Mouse (Mus musculus) forebrain, embryonic 16.5 days (tissue): ENCODE data around the gene Sema3b. TPM values are rescaled to one million over a fixed set of nuclear protein-coding genes. Genes with fewer than 3 reads are reported as not detected.
A peak's percentile ranks its signal among the peaks of the same experiment; 100 is the strongest.

Source experiments
- ATAC-seq: fragments of 200-750 bp; cut with Nextera tagmentation; 2 replicates; pipeline ENCODE4 v1.8.0; 2017; ENCODE audit warnings: mild to moderate bottlenecking, moderate library complexity
- H3K27ac ChIP-seq: fragments of 300-500 bp; sonication (generic); 2 replicates; pipeline ENCODE4 v1.5.1; 2014; ENCODE audit warnings: low read length, control low read depth
- H3K27me3 ChIP-seq: fragments of 300-500 bp; sonication (generic); replicated peaks from 2 replicates; pipeline ENCODE4 v1.6.1; 2014; ENCODE audit warnings: low read length; ENCODE audit not compliant: control insufficient read depth, insufficient read depth
- H3K36me3 ChIP-seq: fragments of 300-500 bp; sonication (generic); 2 replicates; pipeline ENCODE4 v1.6.1; 2014; ENCODE audit not compliant: control insufficient read depth, insufficient read depth
- H3K4me1 ChIP-seq: fragments of 300-500 bp; sonication (generic); replicated peaks from 2 replicates; pipeline ENCODE4 v1.6.1; 2014; ENCODE audit warnings: low read length; ENCODE audit not compliant: control insufficient read depth, insufficient read depth
- H3K4me2 ChIP-seq: fragments of 300-500 bp; sonication (generic); 2 replicates; pipeline ENCODE4 v1.6.1; 2014; ENCODE audit warnings: mild to moderate bottlenecking, low read length, control low read depth
- H3K4me3 ChIP-seq: fragments of 300-500 bp; sonication (generic); replicated peaks from 2 replicates; pipeline ENCODE4 v1.5.1; 2014; ENCODE audit warnings: mild to moderate bottlenecking, low read length, control low read depth
- H3K9ac ChIP-seq: fragments of 300-500 bp; sonication (generic); replicated peaks from 2 replicates; pipeline ENCODE4 v1.6.1; 2014; ENCODE audit warnings: low read depth, low read length, control low read depth
- H3K9me3 ChIP-seq: fragments of 300-500 bp; sonication (generic); 2 replicates; pipeline ENCODE4 v1.6.1; 2016; ENCODE audit warnings: low read length; ENCODE audit not compliant: control insufficient read depth
- WGBS: fragments of 180-500 bp; shearing (Covaris S2); extraction: QIAGEN DNeasy Blood & Tissue Kit; methylation state at CpG from one replicate; pipeline ENCODE4 v1.1.7; 2014; 5-methylcytosine and 5-hydroxymethylcytosine counted together
- polyA plus RNA-seq: library from polyadenylated mRNA; unstranded; fragments of >200 nt; fragmentation: Nextera tagmentation; extraction: Ambion mirVana; gene quantifications from 2 replicates; pipeline ENCODE4 v1.2.1, GENCODE M21; 2015

Gene Sema3b
- polyA plus RNA-seq, 1 experiment from 2014 or later = 3.0 TPM

DNA sequence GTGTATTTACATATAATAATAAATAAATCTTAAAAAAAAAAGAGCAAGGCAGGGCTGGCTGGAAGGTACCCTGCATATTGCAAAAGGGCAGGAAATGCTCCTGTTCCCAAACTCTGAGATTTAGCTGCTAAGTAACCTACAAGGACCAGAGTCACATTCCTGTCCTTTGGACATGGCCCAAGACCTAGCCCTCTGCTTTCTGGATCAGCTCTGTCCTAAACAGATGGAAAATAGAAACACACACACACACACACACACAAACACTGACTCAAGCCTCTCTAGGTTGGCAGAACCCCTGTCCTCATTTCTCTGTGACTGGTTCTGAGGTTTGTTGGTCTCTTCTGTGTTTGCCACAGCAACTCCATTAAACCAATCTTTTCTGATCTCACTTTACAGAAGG lies 11.9 kb upstream of the Sema3b start:
- Histone ChIP-seq H3K4me3 (no peak overlapping the region), H3K27me3 (no peaks in the 10 kb centered on the region), H3K27ac (no peak overlapping the region), H3K9me3 (no peaks in the 10 kb centered on the region), H3K36me3 (peaks cover 19% of the 10 kb centered on the region), H3K9ac (no peak overlapping the region), H3K4me1 (peaks cover 13% of the 10 kb centered on the region), H3K4me2 (no peak overlapping the region)
- ATAC-seq = no peak

DNA sequence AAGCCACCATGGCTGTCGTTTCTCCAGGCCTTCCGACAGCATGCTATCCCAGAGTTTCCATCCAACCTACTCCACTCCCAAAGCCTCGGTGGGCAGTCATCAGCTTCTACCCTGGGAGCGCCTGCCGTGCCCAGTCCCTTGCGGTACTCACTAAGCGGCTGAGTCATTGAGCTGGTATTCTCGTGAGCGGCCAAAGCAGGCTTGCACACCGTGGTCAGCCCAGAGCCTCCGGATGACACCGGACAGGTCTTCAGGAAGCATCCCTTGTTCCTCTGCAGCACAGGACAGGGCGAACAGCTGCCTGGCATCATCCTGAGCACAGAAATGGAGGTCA lies 10.5 kb upstream of the Sema3b start:
- peaks cover 33% of the 10 kb centered on the region for H3K36me3 ChIP-seq
- no peak overlapping the region for H3K9ac ChIP-seq
- no peaks in the 10 kb centered on the region for H3K9me3 ChIP-seq
- H3K27ac ChIP-seq = no peak overlapping the region
- H3K4me3 ChIP-seq = no peak overlapping the region
- peaks cover 12% of the 10 kb centered on the region for H3K4me1 ChIP-seq
- H3K27me3 ChIP-seq = no peaks in the 10 kb centered on the region
- no peak for ATAC-seq
- H3K4me2 ChIP-seq = no peak overlapping the region
- WGBS = 80% methylated on average over 13 of the region's 13 CpGs

DNA sequence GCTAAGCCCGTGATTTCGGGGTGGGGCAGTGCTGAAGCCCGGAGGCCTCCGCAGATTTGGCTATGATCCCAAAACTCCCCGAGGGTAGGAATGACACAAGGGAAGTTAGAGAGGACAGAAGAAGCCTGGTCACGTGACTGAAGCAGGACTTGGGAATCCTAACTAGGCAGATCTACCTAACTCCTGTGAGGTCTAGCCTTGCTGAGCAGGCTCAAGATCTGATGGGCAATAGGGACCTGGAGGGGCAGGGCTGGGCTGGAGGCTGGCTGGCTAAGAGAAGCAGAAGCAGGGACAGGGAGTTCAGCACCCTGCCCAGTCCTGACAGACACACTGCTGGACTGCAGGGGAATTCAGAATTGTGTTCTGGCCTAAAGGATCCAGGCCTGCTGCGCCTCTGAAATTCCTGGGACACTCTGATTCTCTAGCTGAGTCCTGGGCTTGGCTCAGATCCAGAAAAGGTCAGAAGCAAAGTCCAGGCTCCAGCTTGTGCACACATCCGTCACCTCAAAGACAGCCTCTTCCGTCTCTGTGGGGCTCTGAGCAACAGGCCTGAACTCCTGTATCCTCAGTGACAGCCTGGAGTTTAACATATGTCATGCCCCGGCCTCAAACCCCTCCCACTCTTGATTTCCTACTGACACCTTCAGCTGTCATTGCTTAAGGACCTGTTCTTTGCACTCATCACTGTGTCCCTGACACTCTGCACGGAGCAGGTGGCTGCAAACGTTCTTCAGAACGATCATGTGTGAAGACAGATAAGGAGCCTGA lies 9.9 kb upstream of the Sema3b start:
- 37% methylated on average over 13 of the region's 13 CpGs for WGBS
- ATAC-seq = no peak

GRCm38 (mm10) chr9:107618098-107618497 lies 9.1 kb upstream of the Sema3b start:
- H3K9ac ChIP-seq = no peak overlapping the region
- ATAC-seq = no peak

More for the DNA sequence above, 9.9 kb upstream of the Sema3b start:
- Histone ChIP-seq H3K4me3 (no peak overlapping the region), H3K9me3 (no peaks in the 10 kb centered on the region), H3K27me3 (no peaks in the 10 kb centered on the region), H3K9ac (no peak overlapping the region), H3K27ac (peak overlapping the region; percentile 41), H3K4me1 (peaks cover 9% of the 10 kb centered on the region), H3K4me2 (no peak overlapping the region), H3K36me3 (peaks cover 33% of the 10 kb centered on the region)

GRCm38 (mm10) chr9:107617461-107617860 lies 8.4 kb upstream of the Sema3b start:
- H3K36me3 ChIP-seq = peaks cover 33% of the 10 kb centered on the region
- no peak for ATAC-seq

More at GRCm38 (mm10) chr9:107618098-107618497, 9.1 kb upstream of the Sema3b start:
- Histone ChIP-seq H3K27ac (no peak overlapping the region), H3K36me3 (peaks cover 33% of the 10 kb centered on the region), H3K4me1 (peaks cover 11% of the 10 kb centered on the region), H3K27me3 (no peaks in the 10 kb centered on the region), H3K9me3 (no peaks in the 10 kb centered on the region), H3K4me3 (no peak overlapping the region), H3K4me2 (no peak overlapping the region)
- WGBS = 83% methylated on average over 6 of the region's 6 CpGs

GRCm38 (mm10) chr9:107615035-107615434 lies 6.0 kb upstream of the Sema3b start:
- Histone ChIP-seq H3K36me3 (peaks cover 33% of the 10 kb centered on the region), H3K9ac (no peak overlapping the region), H3K4me2 (no peak overlapping the region), H3K27ac (no peak overlapping the region), H3K4me1 (peaks cover 22% of the 10 kb centered on the region), H3K4me3 (no peak overlapping the region), H3K27me3 (no peaks in the 10 kb centered on the region), H3K9me3 (no peaks in the 10 kb centered on the region)
- no peak for ATAC-seq
- WGBS = 76% methylated on average over 4 of the region's 4 CpGs

More at GRCm38 (mm10) chr9:107617461-107617860, 8.4 kb upstream of the Sema3b start:
- Histone ChIP-seq H3K27ac (no peak overlapping the region), H3K9me3 (no peaks in the 10 kb centered on the region), H3K9ac (no peak overlapping the region), H3K4me3 (no peak overlapping the region), H3K4me1 (peaks cover 12% of the 10 kb centered on the region), H3K27me3 (no peaks in the 10 kb centered on the region), H3K4me2 (no peak overlapping the region)
- 78% methylated on average over 2 of the region's 2 CpGs for WGBS

- WGBS = 10% methylated on average over 12 of the region's 12 CpGs
- H3K36me3 ChIP-seq = peaks cover 26% of the 10 kb centered on the region
- peak overlapping the region; percentile 85 for H3K4me2 ChIP-seq
- peaks cover 13% of the 10 kb centered on the region for H3K4me1 ChIP-seq
- peak; percentile 32 for ATAC-seq
- peak overlapping the region; percentile 90 for H3K9ac ChIP-seq
- peak overlapping the region; percentile 98 for H3K27ac ChIP-seq
- no peaks in the 10 kb centered on the region for H3K9me3 ChIP-seq
- peak overlapping the region; percentile 46 for H3K4me3 ChIP-seq
- no peaks in the 10 kb centered on the region for H3K27me3 ChIP-seq
These were observed 4.0 kb upstream of the Sema3b start for GRCm38 (mm10) chr9:107612945-107613569.

DNA sequence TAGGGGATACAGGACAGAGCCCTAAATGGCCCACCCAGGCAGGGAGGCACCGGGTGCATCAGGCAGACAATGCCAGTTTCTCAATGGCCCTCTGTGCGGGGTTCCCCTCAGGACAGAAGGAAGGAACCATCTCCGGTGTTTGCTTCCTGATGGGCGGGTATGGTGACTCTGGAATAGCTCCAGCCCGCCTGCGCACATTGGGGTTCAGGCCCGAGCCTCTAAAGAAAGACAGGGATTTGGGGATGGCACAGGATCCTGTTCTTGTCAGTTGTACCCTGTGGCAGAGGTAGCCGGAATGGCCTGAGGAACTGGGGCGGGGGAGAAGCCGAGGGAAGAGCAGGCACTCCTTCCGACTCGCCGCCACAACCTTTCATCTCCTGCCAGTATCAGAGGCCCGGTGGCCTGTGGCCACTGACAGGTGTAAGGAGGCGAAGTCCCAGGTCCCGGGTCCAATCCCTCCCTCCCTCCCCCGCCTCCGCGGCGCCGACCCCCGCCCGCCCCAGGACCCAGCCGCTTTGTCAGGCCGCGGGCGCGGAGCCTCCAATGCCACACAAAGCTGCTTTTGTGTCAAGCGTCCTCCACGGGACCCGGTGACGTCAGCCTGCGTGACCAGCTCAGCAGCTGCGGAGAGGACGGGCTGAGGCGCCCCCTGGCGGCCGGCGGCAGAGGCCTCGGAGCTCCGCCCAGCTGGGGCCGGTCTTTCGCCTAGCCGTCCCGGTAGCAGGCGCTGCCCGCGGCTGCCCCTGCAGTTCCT lies 3.3 kb upstream of the Sema3b start:
- peak overlapping the region; percentile 90 for H3K9ac ChIP-seq
- peaks cover 13% of the 10 kb centered on the region for H3K4me1 ChIP-seq
- under 1% methylated on average over 48 of the region's 48 CpGs for WGBS
- peak overlapping the region; percentile 85 for H3K4me2 ChIP-seq
- peaks cover 21% of the 10 kb centered on the region for H3K36me3 ChIP-seq
- H3K4me3 ChIP-seq = peak overlapping the region; percentile 46
- H3K9me3 ChIP-seq = no peaks in the 10 kb centered on the region
- peak overlapping the region; percentile 98 for H3K27ac ChIP-seq
- no peaks in the 10 kb centered on the region for H3K27me3 ChIP-seq
- peak; percentile 95 for ATAC-seq

- Histone ChIP-seq H3K27ac (peak overlapping the region; percentile 98), H3K4me3 (peak overlapping the region; percentile 46), H3K27me3 (no peaks in the 10 kb centered on the region), H3K36me3 (peaks cover 18% of the 10 kb centered on the region), H3K9ac (peak overlapping the region; percentile 90), H3K4me1 (peaks cover 13% of the 10 kb centered on the region), H3K4me2 (peak overlapping the region; percentile 85), H3K9me3 (no peaks in the 10 kb centered on the region)
- no peak for ATAC-seq
- 57% methylated on average over 6 of the region's 6 CpGs for WGBS
These were observed 2.6 kb upstream of the Sema3b start for GRCm38 (mm10) chr9:107611456-107612190.
